Mouse (Mus musculus) limb, embryonic 15.5 days (tissue): Measurements from ENCODE around the gene Taok3. TPM values are rescaled to one million over a fixed set of nuclear protein-coding genes. Genes with fewer than 3 reads are reported as not detected.

Source experiments
- ATAC-seq: fragments of 200-750 bp; cut with Nextera tagmentation; 2 replicates; pipeline ENCODE4 v1.8.0; 2017; ENCODE audit warnings: low read depth, moderate TSS enrichment; ENCODE audit not compliant: insufficient number of reproducible peaks, low FRiP score, low TSS enrichment
- H3K27ac ChIP-seq: fragments of 300-500 bp; sonication (generic); 2 replicates; pipeline ENCODE4 v1.5.1; 2015; ENCODE audit warnings: moderate library complexity, mild to moderate bottlenecking, inconsistent platforms
- H3K27me3 ChIP-seq: fragments of 300-500 bp; sonication (generic); 2 replicates; pipeline ENCODE4 v1.6.1; 2015; ENCODE audit warnings: inconsistent platforms
- H3K36me3 ChIP-seq: fragments of 300-500 bp; sonication (generic); 2 replicates; pipeline ENCODE4 v1.6.1; 2015; ENCODE audit warnings: inconsistent platforms
- H3K4me1 ChIP-seq: fragments of 300-500 bp; sonication (generic); 2 replicates; pipeline ENCODE4 v1.6.1; 2015; ENCODE audit warnings: inconsistent platforms
- H3K4me2 ChIP-seq: fragments of 300-500 bp; sonication (generic); 2 replicates; pipeline ENCODE4 v1.6.1; 2015; ENCODE audit warnings: mild to moderate bottlenecking, inconsistent platforms
- H3K4me3 ChIP-seq: fragments of 300-500 bp; sonication (generic); 2 replicates; pipeline ENCODE4 v1.5.1; 2015; ENCODE audit warnings: mild to moderate bottlenecking, inconsistent platforms
- H3K9ac ChIP-seq: fragments of 300-500 bp; sonication (generic); 2 replicates; pipeline ENCODE4 v1.6.1; 2015; ENCODE audit warnings: inconsistent platforms
- H3K9me3 ChIP-seq: fragments of 300-500 bp; sonication (generic); 2 replicates; pipeline ENCODE4 v1.6.1; 2016; ENCODE audit warnings: inconsistent platforms
- WGBS: fragments of 180-500 bp; shearing (Covaris S2); methylation state at CpG from one replicate; pipeline ENCODE4 v1.1.7; 2015; 5-methylcytosine and 5-hydroxymethylcytosine counted together
- polyA plus RNA-seq: library from polyadenylated mRNA; unstranded; fragments of >200 nt; fragmentation: Nextera tagmentation; extraction: Ambion mirVana; gene quantifications from 2 replicates; pipeline ENCODE4 v1.2.1, GENCODE M21; 2015

Gene Taok3
- polyA plus RNA-seq, 1 experiment from 2014 or later = 20.5 TPM

- ATAC-seq = no peak
- no peak overlapping the region for H3K27ac ChIP-seq
- H3K9me3 ChIP-seq = no peaks in the 10 kb centered on the region
- peaks cover 18% of the 10 kb centered on the region; the same call in 1 of the 2 replicates for H3K4me1 ChIP-seq
- peak overlapping the region; percentile 33; the same call in 1 of the 2 replicates for H3K4me2 ChIP-seq
- no peak overlapping the region for H3K9ac ChIP-seq
- 0 out of 2 replicates have a peak, but pooled peaks cover 4% of the 10 kb centered on the region for H3K36me3 ChIP-seq
- WGBS = 31% methylated on average over 22 of the region's 22 CpGs
- H3K27me3 ChIP-seq = peaks cover 14% of the 10 kb centered on the region; the same call in 1 of the 2 replicates
- peak overlapping the region; percentile 23; the same call in 1 of the 2 replicates for H3K4me3 ChIP-seq
Measured at GRCm38 (mm10) chr5:117242671-117243478, 122.9 kb downstream of the Taok3 start.

- Histone ChIP-seq H3K27ac (no peak overlapping the region), H3K27me3 (peaks cover 14% of the 10 kb centered on the region; the same call in 1 of the 2 replicates), H3K4me2 (no peak overlapping the region), H3K36me3 (0 out of 2 replicates have a peak, but pooled peaks cover 4% of the 10 kb centered on the region), H3K4me3 (no peak overlapping the region), H3K9ac (no peak overlapping the region), H3K4me1 (peaks cover 16% of the 10 kb centered on the region; the same call in 1 of the 2 replicates), H3K9me3 (no peaks in the 10 kb centered on the region)
- ATAC-seq = no peak
- 83% methylated on average over 8 of the region's 8 CpGs for WGBS
Measured at GRCm38 (mm10) chr5:117245170-117245569, 125.2 kb downstream of the Taok3 start.

GRCm38 (mm10) chr5:117248351-117248750 is 128.4 kb downstream of the Taok3 start:
- Histone ChIP-seq H3K4me2 (no peak overlapping the region), H3K27ac (no peak overlapping the region), H3K36me3 (peaks cover 7% of the 10 kb centered on the region; the same call in 1 of the 2 replicates), H3K9ac (no peak overlapping the region), H3K27me3 (0 out of 2 replicates have a peak, but pooled peaks cover under 1% of the 10 kb centered on the region), H3K4me3 (no peak overlapping the region), H3K4me1 (0 out of 2 replicates have a peak, but pooled peaks cover 5% of the 10 kb centered on the region), H3K9me3 (no peaks in the 10 kb centered on the region)
- ATAC-seq = no peak
- WGBS = 13% methylated on average over 10 of the region's 10 CpGs

- H3K27ac ChIP-seq = no peak overlapping the region
- no peaks in the 10 kb centered on the region for H3K27me3 ChIP-seq
- no peaks in the 10 kb centered on the region for H3K9me3 ChIP-seq
- H3K4me3 ChIP-seq = no peak overlapping the region
- no peak overlapping the region for H3K9ac ChIP-seq
- H3K4me1 ChIP-seq = 0 out of 2 replicates have a peak, but pooled peaks cover 5% of the 10 kb centered on the region
- ATAC-seq = no peak
- no peak overlapping the region for H3K4me2 ChIP-seq
- peaks cover 4% of the 10 kb centered on the region; the same call in 1 of the 2 replicates for H3K36me3 ChIP-seq
- 45% methylated on average over 18 of the region's 24 CpGs for WGBS
Measured at GRCm38 (mm10) chr5:117250796-117251195, 130.9 kb downstream of the Taok3 start.

GRCm38 (mm10) chr5:117251763-117252162 is 131.8 kb downstream of the Taok3 start:
- Histone ChIP-seq H3K27me3 (no peaks in the 10 kb centered on the region), H3K27ac (no peak overlapping the region), H3K9me3 (no peaks in the 10 kb centered on the region), H3K4me3 (no peak overlapping the region), H3K4me2 (no peak overlapping the region), H3K4me1 (0 out of 2 replicates have a peak, but pooled peaks cover 5% of the 10 kb centered on the region), H3K36me3 (peaks cover 14% of the 10 kb centered on the region), H3K9ac (no peak overlapping the region)
- no peak for ATAC-seq
- 92% methylated on average over 3 of the region's 3 CpGs for WGBS

- WGBS = 91% methylated on average over 15 of the region's 15 CpGs
Measured at GRCm38 (mm10) chr5:117258276-117258675, 138.3 kb downstream of the Taok3 start.

GRCm38 (mm10) chr5:117263566-117263965 is 143.6 kb downstream of the Taok3 start:
- no peak overlapping the region for H3K4me2 ChIP-seq
- no peak overlapping the region for H3K9ac ChIP-seq
- WGBS = 87% methylated on average over 21 of the region's 21 CpGs
- peaks cover 19% of the 10 kb centered on the region for H3K36me3 ChIP-seq
- H3K4me1 ChIP-seq = no peaks in the 10 kb centered on the region
- H3K27ac ChIP-seq = no peak overlapping the region
- no peaks in the 10 kb centered on the region for H3K9me3 ChIP-seq
- no peaks in the 10 kb centered on the region for H3K27me3 ChIP-seq
- H3K4me3 ChIP-seq = no peak overlapping the region
- no peak for ATAC-seq

More at GRCm38 (mm10) chr5:117258276-117258675, 138.3 kb downstream of the Taok3 start:
- no peak for ATAC-seq
- Histone ChIP-seq H3K27me3 (no peaks in the 10 kb centered on the region), H3K9me3 (no peaks in the 10 kb centered on the region), H3K27ac (no peak overlapping the region), H3K4me1 (no peaks in the 10 kb centered on the region), H3K4me3 (no peak overlapping the region), H3K4me2 (no peak overlapping the region), H3K36me3 (peaks cover 23% of the 10 kb centered on the region), H3K9ac (no peak overlapping the region)

GRCm38 (mm10) chr5:117264701-117265100 is 144.8 kb downstream of the Taok3 start:
- no peak overlapping the region for H3K4me3 ChIP-seq
- H3K9ac ChIP-seq = no peak overlapping the region
- H3K4me1 ChIP-seq = no peaks in the 10 kb centered on the region
- no peaks in the 10 kb centered on the region for H3K9me3 ChIP-seq
- H3K27ac ChIP-seq = no peak overlapping the region
- H3K36me3 ChIP-seq = peaks cover 19% of the 10 kb centered on the region
- 37% methylated on average over 5 of the region's 5 CpGs for WGBS
- H3K27me3 ChIP-seq = no peaks in the 10 kb centered on the region
- H3K4me2 ChIP-seq = no peak overlapping the region
- ATAC-seq = no peak

- WGBS = 70% methylated on average over 14 of the region's 14 CpGs
- no peak for ATAC-seq
- H3K9me3 ChIP-seq = no peaks in the 10 kb centered on the region
Measured at GRCm38 (mm10) chr5:117267913-117268312, 148.0 kb downstream of the Taok3 start.

GRCm38 (mm10) chr5:117268749-117269148 is 148.8 kb downstream of the Taok3 start:
- Histone ChIP-seq H3K9me3 (no peaks in the 10 kb centered on the region), H3K4me3 (no peak overlapping the region), H3K4me2 (no peak overlapping the region), H3K27me3 (no peaks in the 10 kb centered on the region), H3K27ac (no peak overlapping the region), H3K36me3 (peaks cover 10% of the 10 kb centered on the region), H3K4me1 (no peaks in the 10 kb centered on the region), H3K9ac (no peak overlapping the region)
- 45% methylated on average over 5 of the region's 5 CpGs for WGBS
- no peak for ATAC-seq

More at GRCm38 (mm10) chr5:117267913-117268312, 148.0 kb downstream of the Taok3 start:
- H3K36me3 ChIP-seq = peaks cover 19% of the 10 kb centered on the region
- no peak overlapping the region for H3K4me3 ChIP-seq
- H3K27ac ChIP-seq = no peak overlapping the region
- no peaks in the 10 kb centered on the region for H3K4me1 ChIP-seq
- no peaks in the 10 kb centered on the region for H3K27me3 ChIP-seq
- no peak overlapping the region for H3K4me2 ChIP-seq
- no peak overlapping the region for H3K9ac ChIP-seq

- no peaks in the 10 kb centered on the region for H3K27me3 ChIP-seq
- 93% methylated on average over 12 of the region's 12 CpGs for WGBS
- H3K9me3 ChIP-seq = no peaks in the 10 kb centered on the region
- no peak overlapping the region for H3K4me2 ChIP-seq
- no peak overlapping the region for H3K4me3 ChIP-seq
- H3K27ac ChIP-seq = no peak overlapping the region
- H3K36me3 ChIP-seq = peaks cover 5% of the 10 kb centered on the region; the same call in 1 of the 2 replicates
- no peak overlapping the region for H3K9ac ChIP-seq
- ATAC-seq = no peak
- H3K4me1 ChIP-seq = no peaks in the 10 kb centered on the region
Measured at GRCm38 (mm10) chr5:117269395-117269794, 149.5 kb downstream of the Taok3 start.

GRCm38 (mm10) chr5:117271945-117272344 is 152.0 kb downstream of the Taok3 start:
- Histone ChIP-seq H3K9ac (no peak overlapping the region), H3K27ac (no peak overlapping the region), H3K4me1 (no peaks in the 10 kb centered on the region), H3K9me3 (no peaks in the 10 kb centered on the region), H3K27me3 (no peaks in the 10 kb centered on the region), H3K4me2 (no peak overlapping the region), H3K4me3 (no peak overlapping the region), H3K36me3 (no peaks in the 10 kb centered on the region)
- WGBS = 90% methylated on average over 14 of the region's 14 CpGs
- ATAC-seq = no peak
